Mouse (Mus musculus) liver, adult 2 months (tissue): ENCODE results near the gene Adgra3. TPM values are rescaled to one million over a fixed set of nuclear protein-coding genes. Genes with fewer than 3 reads are reported as not detected.

Experiments
- DNase-seq: peaks from one replicate; pipeline ENCODE4 v3.0.0-alpha.2; 2011; ENCODE audit warnings: low read depth, low spot score; ENCODE audit errors: extremely low read depth
- H3K27ac ChIP-seq: fragments of 200-500 bp; replicated peaks from 2 replicates; pipeline ENCODE4 v1.5.1; 2012; ENCODE audit warnings: low read depth, mild to moderate bottlenecking, control low read depth, inconsistent platforms, low read length; ENCODE audit not compliant: insufficient read depth
- H3K27me3 ChIP-seq: fragments of 200-500 bp; 2 replicates; pipeline ENCODE4 v1.6.1; 2012; ENCODE audit warnings: mild to moderate bottlenecking, moderate library complexity, low read length, inconsistent platforms; ENCODE audit not compliant: control insufficient read depth, insufficient read depth
- H3K36me3 ChIP-seq: fragments of 200-500 bp; 2 replicates; pipeline ENCODE4 v1.6.1; 2012; ENCODE audit warnings: low read length, inconsistent platforms; ENCODE audit not compliant: control insufficient read depth, insufficient read depth
- H3K4me1 ChIP-seq: fragments of 200-500 bp; 2 replicates; pipeline ENCODE4 v1.6.1; 2011; ENCODE audit warnings: low read length; ENCODE audit not compliant: control insufficient read depth, insufficient read depth
- H3K4me3 ChIP-seq: fragments of 200-500 bp; 2 replicates; pipeline ENCODE4 v1.5.1; 2011; ENCODE audit warnings: low read depth, mild to moderate bottlenecking, control low read depth, low read length, moderate library complexity; ENCODE audit not compliant: insufficient read depth
- H3K79me2 ChIP-seq: fragments of 200-500 bp; 2 replicates; pipeline ENCODE4 v1.6.1; 2012; ENCODE audit warnings: inconsistent platforms, mild to moderate bottlenecking, low read length, moderate library complexity; ENCODE audit not compliant: control insufficient read depth, insufficient read depth
- H3K9ac ChIP-seq: fragments of 200-500 bp; 2 replicates; pipeline ENCODE4 v1.6.1; 2012; ENCODE audit warnings: low read depth, mild to moderate bottlenecking, control low read depth, inconsistent platforms, low read length
- CTCF ChIP-seq: fragments of 200-500 bp; IDR thresholded peaks from 2 replicates; pipeline ENCODE4 v1.5.1; 2011; ENCODE audit warnings: low read depth, low read length, control low read depth
- POLR2A ChIP-seq: fragments of 200-500 bp; IDR thresholded peaks from 2 replicates; pipeline ENCODE4 v1.6.1; 2011; ENCODE audit warnings: low read length, control low read depth; ENCODE audit not compliant: insufficient read depth; ENCODE audit errors: extremely low read depth
- WGBS: fragments of 180-500 bp; shearing (Covaris S2); methylation state at CpG from one replicate; pipeline ENCODE4 v1.1.7; 2018; 5-methylcytosine and 5-hydroxymethylcytosine counted together
- polyA plus RNA-seq: library from polyadenylated mRNA; depleted of rRNA; stranded (reverse); fragments of >200 nt; gene quantifications from 2 replicates; pipeline ENCODE4 v1.2.3, GENCODE M21; 2012
- total RNA-seq: library from RNA; depleted of rRNA; stranded (reverse); fragments of >200 nt; gene quantifications from 2 replicates; pipeline ENCODE4 v1.2.3, GENCODE M21; 2014

The Adgra3 gene
- total and polyA plus RNA-seq, 2 experiments: 16.3 to 33.3 TPM

DNA sequence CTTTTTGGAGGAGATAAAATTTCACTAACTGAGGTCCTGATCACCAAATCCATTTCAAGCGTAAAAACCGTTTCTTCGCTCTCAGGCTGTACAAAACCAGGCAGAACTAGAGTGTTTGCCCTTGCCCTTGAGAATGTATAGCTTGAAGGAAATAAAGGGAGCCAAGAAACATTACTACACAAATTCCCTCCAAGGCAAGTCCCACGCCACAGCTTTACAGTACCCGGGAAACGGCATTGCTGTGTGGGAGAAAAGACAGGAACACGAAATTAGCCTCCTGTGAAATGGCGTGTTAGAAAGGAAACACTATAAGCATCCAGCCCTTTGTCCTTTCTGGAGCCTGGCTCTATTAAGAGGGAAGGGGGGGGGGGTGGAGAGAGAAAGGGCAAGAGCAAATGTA is 21.1 kb downstream of the Adgra3 start:
- H3K4me1 ChIP-seq: peaks cover 25% of the 10 kb centered on the region
- peaks cover 43% of the 10 kb centered on the region for H3K79me2 ChIP-seq
- no peaks in the 10 kb centered on the region for H3K36me3 ChIP-seq
- no peak for TF ChIP-seq CTCF
- TF ChIP-seq POLR2A: no peak
- no peak overlapping the region for H3K9ac ChIP-seq
- H3K27me3 ChIP-seq: no peaks in the 10 kb centered on the region
- no peak for DNase-seq
- no peak overlapping the region for H3K4me3 ChIP-seq
- no peak overlapping the region for H3K27ac ChIP-seq
- WGBS: 93% methylated on average over 8 of the region's 8 CpGs

DNA sequence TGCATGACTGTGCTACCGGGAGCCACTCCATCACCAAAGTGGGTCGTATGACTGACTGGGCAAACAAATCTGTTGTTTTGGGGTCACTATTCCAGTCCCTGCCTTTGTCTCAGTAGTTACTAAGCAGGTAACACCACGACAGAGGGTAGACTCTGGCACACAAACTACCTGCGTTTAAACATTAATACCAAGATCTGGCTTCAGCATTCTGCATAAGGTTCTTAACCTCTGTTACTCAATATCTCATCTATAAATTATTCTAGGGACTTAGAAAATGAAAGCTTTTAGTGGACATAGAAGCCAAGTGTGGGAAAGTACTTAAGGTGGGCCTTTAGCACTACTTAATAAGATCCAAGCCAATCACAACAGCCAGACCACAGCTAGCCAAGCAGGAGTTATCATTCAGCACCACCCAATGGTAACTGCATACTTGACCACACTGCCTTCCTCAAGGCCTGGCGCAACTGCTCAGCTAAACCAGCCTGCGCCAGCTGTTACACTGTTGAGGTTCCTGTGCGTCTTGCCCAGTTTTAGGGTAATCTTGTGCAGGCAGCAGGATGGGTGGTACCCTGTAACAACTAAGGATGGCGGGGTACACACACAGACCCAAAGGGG is 23.8 kb downstream of the Adgra3 start:
- Histone ChIP-seq H3K79me2 (peaks cover 30% of the 10 kb centered on the region), H3K4me1 (peaks cover 28% of the 10 kb centered on the region), H3K36me3 (no peaks in the 10 kb centered on the region), H3K27me3 (no peaks in the 10 kb centered on the region), H3K27ac (0 out of 2 replicates have a peak overlapping the region, but pooled peaks have one; percentile 5), H3K9ac (no peak overlapping the region), H3K4me3 (no peak overlapping the region)
- 35% methylated on average over 8 of the region's 8 CpGs for WGBS
- peak; percentile 81 for DNase-seq
- TF ChIP-seq POLR2A: no peak
- TF ChIP-seq CTCF: no peak

DNA sequence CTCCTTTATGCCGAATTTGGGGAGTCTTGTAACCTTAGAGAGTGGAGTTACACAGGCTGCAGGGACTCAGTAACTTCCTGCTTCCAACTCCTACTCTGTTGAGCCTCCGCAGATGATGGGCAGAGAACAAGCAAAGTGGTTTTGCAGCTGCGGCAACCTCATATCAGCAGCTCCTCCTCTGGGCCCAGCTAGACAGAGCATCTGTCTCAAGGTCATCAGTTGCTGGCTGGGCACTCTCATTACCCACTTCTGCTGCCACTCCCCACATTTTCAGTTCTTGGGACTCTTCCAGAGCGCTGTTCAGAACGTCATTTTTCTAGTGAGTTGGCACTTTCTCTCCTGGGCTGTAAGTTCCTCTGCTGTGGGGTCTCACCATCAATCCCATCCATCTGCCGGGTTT is 24.6 kb downstream of the Adgra3 start:
- Histone ChIP-seq H3K9ac (no peak overlapping the region), H3K27me3 (no peaks in the 10 kb centered on the region), H3K27ac (no peak overlapping the region), H3K36me3 (no peaks in the 10 kb centered on the region), H3K4me3 (no peak overlapping the region), H3K4me1 (peaks cover 28% of the 10 kb centered on the region), H3K79me2 (peaks cover 27% of the 10 kb centered on the region)
- TF ChIP-seq CTCF: no peak
- no peak for TF ChIP-seq POLR2A
- WGBS: 45% methylated on average over 6 of the region's 6 CpGs
- peak; percentile 64 for DNase-seq

DNA sequence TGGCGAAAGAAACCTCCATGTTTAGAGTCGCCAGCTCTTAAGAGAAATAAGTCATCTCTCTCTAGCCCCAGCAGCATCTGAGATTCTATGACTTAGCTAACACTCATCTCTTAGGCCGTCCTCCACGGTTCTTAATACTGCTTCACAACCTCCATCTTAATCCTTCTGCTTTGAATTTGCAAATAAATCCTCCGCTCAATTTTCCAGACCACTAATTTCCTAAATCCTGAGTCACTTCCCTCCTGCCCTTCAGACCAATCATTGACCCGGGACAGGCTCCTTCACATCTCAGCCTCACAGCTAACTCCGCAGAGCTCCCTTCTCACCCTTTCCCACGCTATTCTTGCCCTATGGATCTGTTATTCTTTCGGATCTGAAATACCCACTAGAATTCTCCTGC is 25.1 kb downstream of the Adgra3 start:
- peaks cover 28% of the 10 kb centered on the region for H3K4me1 ChIP-seq

DNA sequence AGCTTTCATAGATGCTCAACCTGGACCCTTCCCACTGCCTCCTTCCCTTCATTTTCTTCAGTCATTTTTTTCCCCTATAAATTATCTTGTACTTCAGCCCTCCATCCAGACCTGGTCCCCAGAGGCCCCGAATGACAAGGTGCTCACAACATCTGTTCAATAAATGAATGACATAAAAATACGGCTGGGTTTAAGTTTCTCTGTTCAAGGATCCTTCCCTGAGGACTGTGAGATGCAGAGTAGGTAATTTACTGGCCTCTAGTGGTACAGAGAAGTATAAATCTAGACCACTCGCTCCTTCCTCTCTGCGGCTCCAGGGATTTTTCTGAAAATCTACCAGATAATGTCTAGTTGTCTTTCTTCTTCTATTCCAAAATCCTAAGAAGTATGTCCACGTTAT is 26.5 kb downstream of the Adgra3 start:
- DNase-seq: no peak
- WGBS: 58% methylated on average over 5 of the region's 5 CpGs
- Histone ChIP-seq H3K9ac (no peak overlapping the region), H3K27ac (no peak overlapping the region), H3K4me1 (peaks cover 28% of the 10 kb centered on the region), H3K79me2 (peaks cover 17% of the 10 kb centered on the region; the same call in 1 of the 2 replicates), H3K36me3 (no peaks in the 10 kb centered on the region), H3K27me3 (no peaks in the 10 kb centered on the region), H3K4me3 (no peak overlapping the region)
- TF ChIP-seq POLR2A (no peak), CTCF (peak; percentile 67)

More for the DNA sequence above, 25.1 kb downstream of the Adgra3 start:
- H3K27me3 ChIP-seq: no peaks in the 10 kb centered on the region
- H3K79me2 ChIP-seq: peaks cover 25% of the 10 kb centered on the region
- no peak overlapping the region for H3K27ac ChIP-seq
- H3K36me3 ChIP-seq: no peaks in the 10 kb centered on the region
- no peak overlapping the region for H3K4me3 ChIP-seq
- TF ChIP-seq POLR2A: no peak
- TF ChIP-seq CTCF: no peak
- H3K9ac ChIP-seq: no peak overlapping the region
- WGBS: 82% methylated on average over 9 of the region's 9 CpGs
- no peak for DNase-seq

DNA sequence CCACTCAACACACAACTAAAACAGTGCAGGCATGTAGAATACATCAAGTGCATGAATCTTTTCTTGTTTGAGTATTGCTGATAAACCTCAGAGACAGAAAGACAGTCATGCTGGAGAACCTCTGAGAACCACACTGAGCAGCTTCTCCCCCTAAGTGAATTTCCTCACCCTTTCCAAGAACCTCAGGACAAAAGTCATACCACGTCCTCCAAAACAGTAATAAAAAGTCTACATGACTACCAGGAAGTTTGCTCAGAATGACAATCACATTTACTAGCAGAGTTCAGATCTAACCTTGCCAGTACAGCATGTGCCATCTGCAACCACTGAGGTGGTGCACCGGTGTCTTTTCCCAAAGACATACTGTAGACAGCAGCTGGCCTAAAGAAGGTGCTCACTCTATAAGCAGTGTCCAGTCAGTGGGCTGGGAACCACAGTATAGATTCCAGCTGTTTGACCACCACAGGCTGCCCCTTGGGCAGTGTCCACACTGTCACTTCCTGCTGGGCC is 27.0 kb downstream of the Adgra3 start:
- no peaks in the 10 kb centered on the region for H3K27me3 ChIP-seq
- peaks cover 29% of the 10 kb centered on the region for H3K4me1 ChIP-seq
- H3K4me3 ChIP-seq: no peak overlapping the region
- no peaks in the 10 kb centered on the region for H3K36me3 ChIP-seq
- TF ChIP-seq CTCF: no peak
- no peak for TF ChIP-seq POLR2A
- 21% methylated on average over 2 of the region's 2 CpGs for WGBS
- H3K27ac ChIP-seq: no peak overlapping the region
- no peak for DNase-seq
- peaks cover 13% of the 10 kb centered on the region; the same call in 1 of the 2 replicates for H3K79me2 ChIP-seq
- no peak overlapping the region for H3K9ac ChIP-seq
